Mouse (Mus musculus): ENCODE data around the gene 1520401A03Rik. TPM values are rescaled to one million over a fixed set of nuclear protein-coding genes. Genes with fewer than 3 reads are reported as not detected.

Gene 1520401A03Rik
- polyA plus RNA-seq, 1 experiment from 2014 or later, result 3.0 TPM

DNA sequence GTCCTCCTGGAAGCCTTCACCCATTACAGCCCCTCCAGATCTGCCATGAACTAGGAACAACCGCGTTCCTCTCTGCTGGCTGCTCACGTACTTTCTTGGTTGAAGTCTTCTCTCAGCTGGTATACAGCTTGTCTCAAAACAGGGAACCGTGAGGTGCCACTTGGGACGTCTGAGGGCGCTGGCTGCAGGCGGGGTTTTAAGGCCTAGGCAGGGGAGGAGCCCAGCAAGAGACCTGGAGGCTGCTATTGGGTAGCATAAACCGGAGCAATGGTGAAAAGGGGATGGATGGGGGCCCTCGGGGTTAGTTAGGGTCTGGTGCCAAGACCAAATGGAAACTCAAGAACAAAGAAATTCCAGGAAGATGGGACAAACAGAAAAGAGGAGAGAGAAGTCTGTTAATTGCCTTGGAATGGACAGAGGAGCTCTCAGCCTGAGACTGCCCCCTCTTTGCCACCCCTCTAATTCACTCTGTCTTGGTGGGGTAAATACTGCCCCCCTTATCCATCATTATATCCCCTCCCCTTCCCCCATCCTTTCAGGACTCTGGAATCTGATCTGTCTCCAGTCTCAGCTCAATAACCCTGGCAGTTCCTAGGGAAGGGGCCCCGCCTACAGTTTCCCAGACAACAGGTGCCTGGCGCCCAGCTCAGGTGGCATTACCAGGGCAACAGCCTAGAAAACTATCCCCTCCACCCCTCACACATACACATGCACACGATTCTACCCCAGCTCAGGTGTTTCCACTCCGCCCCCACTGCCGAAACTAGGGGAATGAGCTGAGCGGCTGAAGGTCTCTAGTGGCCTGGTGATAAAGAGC, 38.5 kb downstream of the 1520401A03Rik start, which contains the start of gene Cldn9:
Cldn9 (minus strand) TSS at position 171 of the 817 bp plus-strand sequence.
- Histone ChIP-seq H3K9me3 (no peaks in the 10 kb centered on the region), H3K9ac (peak within 1 kb of the TSS; percentile 48), H3K4me3 (peak within 1 kb of the TSS; percentile 28), H3K4me1 (peaks cover 30% of the 10 kb centered on the region), H3K27ac (0 out of 2 replicates have a peak within 1 kb of the TSS, but pooled peaks have one; percentile 39), H3K27me3 (peaks cover 54% of the 10 kb centered on the region), H3K4me2 (replicated peaks) (peak within 1 kb of the TSS; percentile 51), H3K36me3 (no peaks in the 10 kb centered on the region)
- WGBS, result 11% methylated on average over 15 of the region's 15 CpGs
- ATAC-seq (ENCODE audit: low FRiP score, low read depth), result peak; percentile 72

- no peaks in the 10 kb centered on the region for H3K36me3 ChIP-seq
- H3K27me3 ChIP-seq, result peaks cover 63% of the 10 kb centered on the region
- H3K4me3 ChIP-seq, result peak overlapping the region; percentile 28
- WGBS, result 12% methylated on average over 15 of the region's 15 CpGs
- no peak overlapping the region for H3K27ac ChIP-seq
- peaks cover 31% of the 10 kb centered on the region for H3K4me1 ChIP-seq
- H3K9me3 ChIP-seq, result no peaks in the 10 kb centered on the region
- peak overlapping the region; percentile 51 for H3K4me2 ChIP-seq (replicated peaks)
- 0 out of 2 replicates have a peak, but pooled peaks have one; percentile 4 for ATAC-seq (ENCODE audit: low FRiP score, low read depth)
- H3K9ac ChIP-seq, result peak overlapping the region; percentile 48; the same call in 1 of the 2 replicates
Measured at GRCm38 (mm10) chr17:23683226-23683625, 39.4 kb downstream of the 1520401A03Rik start.

DNA sequence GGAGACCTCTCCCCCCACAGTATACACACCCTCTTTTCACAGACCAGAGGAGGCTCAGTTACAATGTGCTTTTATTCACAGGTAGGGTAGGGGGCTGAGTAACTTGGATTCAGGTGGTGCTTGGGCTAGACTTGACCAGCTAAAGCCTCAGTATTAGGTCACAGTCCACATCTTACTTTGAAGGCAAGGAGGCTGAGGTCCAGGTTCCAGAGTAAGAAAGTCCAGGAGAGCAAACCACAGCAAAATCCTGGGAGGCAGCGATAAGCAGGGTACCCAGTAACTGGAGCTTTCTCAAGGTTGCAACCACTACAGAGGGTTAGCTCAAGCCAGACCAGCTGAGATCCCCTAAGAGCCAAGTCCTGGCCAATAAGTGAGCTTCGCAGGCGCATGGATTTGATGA, 40.1 kb downstream of the 1520401A03Rik start:
- H3K9ac ChIP-seq, result no peak overlapping the region
- WGBS, result 65% methylated on average over 3 of the region's 3 CpGs

GRCm38 (mm10) chr17:23682092-23682491, 40.5 kb downstream of the 1520401A03Rik start:
- H3K36me3 ChIP-seq, result no peaks in the 10 kb centered on the region
- peaks cover 64% of the 10 kb centered on the region for H3K27me3 ChIP-seq
- peaks cover 36% of the 10 kb centered on the region for H3K4me1 ChIP-seq
- no peak overlapping the region for H3K4me3 ChIP-seq
- no peak overlapping the region for H3K9ac ChIP-seq
- 0 out of 2 replicates have a peak overlapping the region, but pooled peaks have one; percentile 51 for H3K4me2 ChIP-seq (replicated peaks)
- H3K9me3 ChIP-seq, result no peaks in the 10 kb centered on the region
- ATAC-seq (ENCODE audit: low FRiP score, low read depth), result no peak
- no peak overlapping the region for H3K27ac ChIP-seq
- WGBS, result 62% methylated on average over 4 of the region's 4 CpGs

More for the DNA sequence above, 40.1 kb downstream of the 1520401A03Rik start:
- H3K27me3 ChIP-seq, result peaks cover 64% of the 10 kb centered on the region
- H3K4me2 ChIP-seq (replicated peaks), result peak overlapping the region; percentile 51
- no peaks in the 10 kb centered on the region for H3K36me3 ChIP-seq
- H3K4me3 ChIP-seq, result peak overlapping the region; percentile 28; the same call in 1 of the 2 replicates
- H3K9me3 ChIP-seq, result no peaks in the 10 kb centered on the region
- no peak overlapping the region for H3K27ac ChIP-seq
- ATAC-seq (ENCODE audit: low FRiP score, low read depth), result no peak
- H3K4me1 ChIP-seq, result peaks cover 34% of the 10 kb centered on the region

DNA sequence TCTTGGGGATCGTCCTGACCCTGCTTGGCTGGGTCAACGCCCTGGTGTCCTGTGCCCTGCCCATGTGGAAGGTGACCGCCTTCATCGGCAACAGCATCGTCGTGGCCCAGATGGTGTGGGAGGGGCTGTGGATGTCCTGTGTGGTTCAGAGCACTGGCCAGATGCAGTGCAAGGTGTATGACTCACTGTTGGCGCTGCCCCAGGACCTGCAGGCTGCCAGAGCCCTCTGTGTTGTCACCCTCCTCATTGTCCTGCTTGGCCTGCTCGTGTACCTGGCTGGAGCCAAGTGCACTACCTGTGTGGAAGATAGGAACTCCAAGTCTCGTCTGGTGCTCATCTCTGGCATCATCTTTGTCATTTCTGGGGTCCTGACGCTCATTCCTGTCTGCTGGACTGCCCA, 41.5 kb downstream of the 1520401A03Rik start:
- no peak overlapping the region for H3K4me2 ChIP-seq (replicated peaks)
- H3K27ac ChIP-seq, result no peak overlapping the region
- no peak overlapping the region for H3K4me3 ChIP-seq
- H3K9ac ChIP-seq, result no peak overlapping the region
- H3K36me3 ChIP-seq, result no peaks in the 10 kb centered on the region
- 65% methylated on average over 10 of the region's 10 CpGs for WGBS
- no peak for ATAC-seq (ENCODE audit: low FRiP score, low read depth)
- peaks cover 44% of the 10 kb centered on the region for H3K4me1 ChIP-seq
- H3K9me3 ChIP-seq, result no peaks in the 10 kb centered on the region
- H3K27me3 ChIP-seq, result peaks cover 71% of the 10 kb centered on the region

DNA sequence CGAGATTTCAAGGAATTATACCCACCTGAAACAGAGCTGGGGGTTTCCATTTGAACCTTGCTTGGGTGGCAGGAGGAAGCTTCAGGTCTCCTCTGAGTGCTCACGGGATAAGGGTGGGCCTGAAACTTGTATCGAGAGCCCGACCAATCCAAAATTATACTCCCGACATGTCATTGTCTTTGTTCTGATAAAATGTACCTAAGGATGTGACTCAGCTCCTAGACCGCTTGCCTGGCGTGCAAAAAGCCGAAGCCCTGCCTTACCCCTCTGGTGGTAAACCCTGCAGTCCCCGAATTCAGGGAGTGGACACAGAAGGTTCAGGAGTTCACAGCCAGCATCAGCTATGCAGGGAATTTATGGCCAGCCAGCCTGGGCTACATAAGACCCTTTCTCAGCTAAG, 42.2 kb downstream of the 1520401A03Rik start:
- Histone ChIP-seq H3K9ac (no peak overlapping the region), H3K4me1 (peaks cover 51% of the 10 kb centered on the region), H3K36me3 (no peaks in the 10 kb centered on the region), H3K27ac (no peak overlapping the region), H3K4me2 (replicated peaks) (peak overlapping the region; percentile 58), H3K9me3 (no peaks in the 10 kb centered on the region), H3K4me3 (peak overlapping the region; percentile 35; the same call in 1 of the 2 replicates), H3K27me3 (peaks cover 79% of the 10 kb centered on the region)
- no peak for ATAC-seq (ENCODE audit: low FRiP score, low read depth)
- WGBS, result 72% methylated on average over 9 of the region's 9 CpGs

DNA sequence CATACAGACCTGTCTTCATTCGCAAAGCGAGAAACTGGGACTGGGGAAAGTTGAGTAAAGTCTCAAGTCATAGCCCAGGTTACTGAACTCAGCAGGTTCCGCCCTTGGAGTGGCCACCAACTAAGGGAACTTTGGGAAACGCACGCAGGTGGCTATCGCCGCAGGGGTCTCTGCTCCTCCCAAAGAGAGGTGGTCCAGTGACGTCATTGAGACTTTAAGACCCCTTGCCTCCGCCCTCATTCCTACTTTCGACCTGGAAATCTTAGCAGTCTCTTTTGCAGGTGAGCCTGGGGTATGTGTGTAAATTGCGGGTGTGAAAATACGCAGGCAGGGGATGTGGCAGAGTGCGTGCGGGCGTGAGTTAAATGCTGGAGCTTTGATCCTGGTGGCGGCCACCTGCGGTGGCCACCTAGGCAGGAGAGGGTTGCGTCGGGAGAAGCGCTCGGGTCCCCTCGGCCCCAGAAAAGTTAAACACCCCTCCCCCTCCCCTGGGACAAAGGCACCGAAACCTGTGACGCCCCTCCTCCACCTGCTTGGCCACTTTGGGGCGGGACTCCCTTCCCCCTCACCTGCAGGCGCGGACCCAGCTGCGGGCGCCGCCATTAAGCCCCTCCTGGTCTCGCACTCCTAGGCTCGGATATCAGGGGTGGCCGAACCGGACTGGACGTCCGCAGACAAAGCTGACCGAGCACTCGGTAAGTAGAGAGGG, 43.3 kb downstream of the 1520401A03Rik start, which contains the start of gene Cldn6:
Cldn6 (plus strand) TSS at position 123 of the 709 bp plus-strand sequence.
- Histone ChIP-seq H3K4me3 (peak within 1 kb of the TSS; percentile 35), H3K27ac (no peak within 1 kb of the TSS), H3K36me3 (no peaks in the 10 kb centered on the region), H3K4me2 (replicated peaks) (peak within 1 kb of the TSS; percentile 58), H3K4me1 (peaks cover 57% of the 10 kb centered on the region), H3K9ac (no peak within 1 kb of the TSS; the same call in 1 of the 2 replicates), H3K9me3 (no peaks in the 10 kb centered on the region), H3K27me3 (peaks cover 86% of the 10 kb centered on the region)
- no peak for ATAC-seq (ENCODE audit: low FRiP score, low read depth)
- 2% methylated on average over 38 of the region's 38 CpGs for WGBS

GRCm38 (mm10) chr17:23677236-23677679, 45.3 kb downstream of the 1520401A03Rik start, which contains the start of gene Tnfrsf12a:
Tnfrsf12a (minus strand) TSS chr17:23677468.
- ATAC-seq (ENCODE audit: low FRiP score, low read depth), result peak; percentile 21; the same call in 1 of the 2 replicates
- peaks cover 66% of the 10 kb centered on the region for H3K27me3 ChIP-seq
- peak within 1 kb of the TSS; percentile 95 for H3K4me2 ChIP-seq (replicated peaks)
- peaks cover 50% of the 10 kb centered on the region for H3K4me1 ChIP-seq
- H3K27ac ChIP-seq, result no peak within 1 kb of the TSS; the same call in 1 of the 2 replicates
- H3K9ac ChIP-seq, result peak within 1 kb of the TSS; percentile 67
- H3K9me3 ChIP-seq, result no peaks in the 10 kb centered on the region
- peak within 1 kb of the TSS; percentile 65 for H3K4me3 ChIP-seq
- no peaks in the 10 kb centered on the region for H3K36me3 ChIP-seq
- under 1% methylated on average over 34 of the region's 34 CpGs for WGBS

DNA sequence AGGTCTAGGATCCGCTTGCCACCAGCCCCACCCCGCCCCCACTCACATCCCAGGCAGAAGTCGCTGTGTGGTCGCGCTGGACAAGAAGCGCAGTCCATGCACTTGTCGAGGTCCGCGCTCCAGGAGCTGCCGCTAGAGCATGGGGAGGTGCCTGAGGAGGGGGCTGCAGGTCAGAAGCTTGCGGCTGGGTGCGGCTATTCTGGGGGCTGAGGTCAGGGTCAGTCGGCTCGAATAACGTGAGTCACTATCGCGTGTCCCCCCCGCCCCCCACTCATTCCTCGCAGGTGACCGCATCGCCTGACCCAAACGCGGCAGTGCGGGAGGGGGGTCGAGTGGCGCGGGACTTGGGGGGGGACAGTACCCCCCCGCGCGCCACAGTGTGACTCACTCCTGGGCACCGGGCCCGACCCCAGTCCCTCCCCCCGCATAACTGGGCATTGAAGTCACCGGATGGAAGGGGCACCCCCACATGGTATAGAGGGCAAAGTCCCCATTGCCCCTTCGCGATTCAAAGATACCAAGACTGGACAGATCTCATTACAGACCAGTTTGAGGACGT, 46.0 kb downstream of the 1520401A03Rik start:
- Histone ChIP-seq H3K4me3 (peak overlapping the region; percentile 65), H3K27ac (no peak overlapping the region), H3K27me3 (peaks cover 58% of the 10 kb centered on the region), H3K9me3 (no peaks in the 10 kb centered on the region), H3K9ac (peak overlapping the region; percentile 67), H3K36me3 (no peaks in the 10 kb centered on the region), H3K4me1 (peaks cover 48% of the 10 kb centered on the region), H3K4me2 (replicated peaks) (peak overlapping the region; percentile 95)
- no peak for ATAC-seq (ENCODE audit: low FRiP score, low read depth)
- WGBS, result 1% methylated on average over 37 of the region's 37 CpGs

- Histone ChIP-seq H3K4me1 (peaks cover 48% of the 10 kb centered on the region), H3K27me3 (peaks cover 50% of the 10 kb centered on the region), H3K27ac (no peak overlapping the region), H3K36me3 (no peaks in the 10 kb centered on the region), H3K9me3 (no peaks in the 10 kb centered on the region), H3K4me2 (replicated peaks) (peak overlapping the region; percentile 95), H3K9ac (peak overlapping the region; percentile 67), H3K4me3 (peak overlapping the region; percentile 65)
- no peak for ATAC-seq (ENCODE audit: low FRiP score, low read depth)
- 10% methylated on average over 15 of the region's 15 CpGs for WGBS
Measured at GRCm38 (mm10) chr17:23675564-23676281, 46.9 kb downstream of the 1520401A03Rik start.

DNA sequence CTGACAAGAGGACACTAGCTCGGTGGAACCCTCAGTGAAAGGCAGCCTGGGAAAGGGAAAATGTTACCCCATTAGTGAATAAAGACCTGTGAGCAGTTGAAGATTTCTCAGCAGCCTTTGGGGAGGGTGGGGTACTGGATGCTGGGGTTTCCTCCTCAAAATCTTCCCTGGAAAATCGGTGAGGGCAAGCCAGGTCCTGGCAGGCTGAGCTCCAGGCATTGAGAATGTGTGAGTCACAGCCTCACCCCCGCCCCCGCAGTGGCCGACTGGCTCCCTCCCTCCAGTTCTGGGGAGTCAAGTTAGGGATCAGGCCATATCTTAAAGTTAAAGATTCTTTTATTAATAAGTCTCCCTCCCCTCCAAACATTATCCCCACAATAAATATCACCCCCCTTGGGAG, 47.5 kb downstream of the 1520401A03Rik start:
- peaks cover 6% of the 10 kb centered on the region for H3K36me3 ChIP-seq
- peaks cover 48% of the 10 kb centered on the region for H3K4me1 ChIP-seq
- WGBS, result 26% methylated on average over 5 of the region's 5 CpGs
- H3K9ac ChIP-seq, result peak overlapping the region; percentile 72; the same call in 1 of the 2 replicates
- H3K27ac ChIP-seq, result no peak overlapping the region
- peaks cover 44% of the 10 kb centered on the region for H3K27me3 ChIP-seq
- H3K9me3 ChIP-seq, result no peaks in the 10 kb centered on the region
- peak overlapping the region; percentile 65 for H3K4me3 ChIP-seq
- ATAC-seq (ENCODE audit: low FRiP score, low read depth), result no peak
- peak overlapping the region; percentile 95 for H3K4me2 ChIP-seq (replicated peaks)
